Mouse (Mus musculus): ENCODE data around the gene Traf7. TPM values are rescaled to one million over a fixed set of nuclear protein-coding genes. Genes with fewer than 3 reads are reported as not detected.

Gene Traf7
- polyA plus RNA-seq (2015; fragmentation: Nextera tagmentation; extraction: Ambion mirVana), result 107 and 112 TPM in 2 replicates

DNA sequence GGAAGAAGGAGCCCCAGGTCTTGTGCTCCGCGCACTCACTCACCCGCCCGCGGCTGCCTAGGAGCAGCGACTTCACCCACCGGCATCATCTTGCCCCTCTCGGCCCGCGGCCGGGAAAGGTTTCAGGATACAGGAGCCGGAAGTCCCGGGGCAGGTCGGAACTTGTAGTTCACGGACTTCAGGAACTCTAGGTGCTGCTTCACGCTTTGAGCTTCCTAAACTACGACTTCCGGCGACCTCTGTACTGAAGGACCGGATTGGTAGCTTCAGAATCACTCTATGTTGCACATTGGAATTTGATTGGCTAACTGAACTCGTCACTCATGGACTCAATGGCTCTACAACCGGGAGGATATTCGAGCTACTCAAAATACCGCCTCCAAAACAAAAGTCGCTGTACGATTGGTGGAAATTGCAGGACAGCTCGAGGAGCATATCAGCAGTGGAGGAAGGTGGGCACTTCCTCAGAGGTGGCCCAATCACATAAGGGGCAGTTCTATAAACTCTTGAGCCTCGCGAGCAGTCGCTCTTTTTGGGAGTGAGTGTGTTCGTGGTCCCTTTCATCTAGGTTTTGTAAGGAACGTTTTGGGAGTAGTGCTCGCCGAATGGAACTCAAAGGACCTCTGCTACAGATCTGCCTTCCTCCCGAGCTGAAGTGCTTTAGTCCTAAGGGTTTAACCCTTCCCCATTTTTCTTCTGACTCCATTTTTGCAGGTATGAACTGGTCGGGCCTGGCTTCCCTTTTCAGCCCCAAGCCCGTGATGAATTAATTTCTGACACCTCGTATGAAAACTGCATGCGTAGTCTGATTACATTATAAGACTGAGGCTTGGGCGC is at the start of gene Traf7:
Gene Traf7, minus strand, starts transcription at position 216 of the 837 bp plus-strand sequence.
- Histone ChIP-seq H3K4me2 (replicated peaks) (peak within 1 kb of the TSS; percentile 71), H3K4me3 (peak within 1 kb of the TSS; percentile 93), H3K27ac (replicated peaks) (peak within 1 kb of the TSS; percentile 86), H3K4me1 (peaks cover 58% of the 10 kb centered on the region), H3K9me3 (no peaks in the 10 kb centered on the region), H3K36me3 (no peaks in the 10 kb centered on the region), H3K27me3 (no peaks in the 10 kb centered on the region), H3K9ac (replicated peaks) (peak within 1 kb of the TSS; percentile 97)
- peak; percentile 98 for ATAC-seq (replicated peaks)
- WGBS, result 0% methylated on average over 40 of the region's 40 CpGs

DNA sequence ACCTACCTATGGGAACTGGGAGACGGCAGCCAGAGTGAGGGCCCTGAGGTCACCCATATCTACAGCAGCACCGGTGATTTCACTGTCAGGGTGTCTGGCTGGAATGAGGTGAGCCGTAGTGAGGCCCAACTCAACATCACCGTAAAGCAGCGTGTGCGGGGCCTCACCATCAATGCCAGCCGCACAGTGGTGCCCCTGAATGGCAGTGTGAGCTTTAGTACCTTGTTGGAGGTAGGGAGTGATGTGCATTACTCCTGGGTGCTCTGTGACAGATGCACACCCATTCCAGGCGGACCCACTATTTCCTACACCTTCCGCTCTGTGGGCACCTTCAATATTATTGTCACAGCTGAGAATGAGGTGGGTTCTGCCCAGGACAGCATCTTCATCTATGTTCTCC is 46.1 kb upstream of the Traf7 start:
- Histone ChIP-seq H3K4me2 (replicated peaks) (no peak overlapping the region), H3K9me3 (no peaks in the 10 kb centered on the region), H3K4me3 (no peak overlapping the region), H3K27ac (replicated peaks) (no peak overlapping the region), H3K9ac (replicated peaks) (no peak overlapping the region), H3K36me3 (peaks cover 56% of the 10 kb centered on the region), H3K4me1 (no peaks in the 10 kb centered on the region), H3K27me3 (no peaks in the 10 kb centered on the region)
- 95% methylated on average over 9 of the region's 9 CpGs for WGBS
- no peak for ATAC-seq (replicated peaks)

DNA sequence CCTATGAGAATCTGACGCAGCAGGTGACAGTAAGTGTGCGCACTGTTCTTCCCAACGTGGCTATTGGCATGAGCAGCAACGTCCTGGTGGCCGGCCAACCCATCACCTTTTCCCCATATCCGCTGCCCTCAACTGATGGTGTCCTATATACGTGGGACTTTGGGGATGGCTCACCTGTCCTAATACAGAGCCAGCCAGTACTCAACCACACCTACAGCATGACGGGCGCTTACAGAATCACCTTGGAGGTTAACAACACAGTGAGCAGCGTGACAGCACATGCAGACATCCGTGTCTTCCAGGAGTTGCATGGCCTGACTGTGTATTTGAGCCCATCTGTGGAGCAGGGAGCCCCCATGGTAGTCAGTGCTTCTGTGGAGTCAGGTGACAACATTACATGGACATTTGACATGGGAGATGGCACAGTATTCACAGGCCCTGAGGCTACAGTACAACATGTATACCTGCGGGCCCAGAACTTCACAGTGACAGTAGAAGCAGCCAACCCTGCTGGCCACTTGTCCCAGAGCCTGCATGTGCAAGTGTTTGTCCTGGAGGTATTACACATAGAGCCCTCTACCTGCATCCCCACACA is 45.0 kb upstream of the Traf7 start:
- WGBS, result 95% methylated on average over 12 of the region's 12 CpGs
- H3K4me3 ChIP-seq, result no peak overlapping the region
- peaks cover 45% of the 10 kb centered on the region for H3K36me3 ChIP-seq
- no peaks in the 10 kb centered on the region for H3K9me3 ChIP-seq
- H3K4me1 ChIP-seq, result no peaks in the 10 kb centered on the region
- no peak for ATAC-seq (replicated peaks)
- no peak overlapping the region for H3K4me2 ChIP-seq (replicated peaks)
- H3K27ac ChIP-seq (replicated peaks), result no peak overlapping the region
- no peaks in the 10 kb centered on the region for H3K27me3 ChIP-seq
- H3K9ac ChIP-seq (replicated peaks), result no peak overlapping the region

DNA sequence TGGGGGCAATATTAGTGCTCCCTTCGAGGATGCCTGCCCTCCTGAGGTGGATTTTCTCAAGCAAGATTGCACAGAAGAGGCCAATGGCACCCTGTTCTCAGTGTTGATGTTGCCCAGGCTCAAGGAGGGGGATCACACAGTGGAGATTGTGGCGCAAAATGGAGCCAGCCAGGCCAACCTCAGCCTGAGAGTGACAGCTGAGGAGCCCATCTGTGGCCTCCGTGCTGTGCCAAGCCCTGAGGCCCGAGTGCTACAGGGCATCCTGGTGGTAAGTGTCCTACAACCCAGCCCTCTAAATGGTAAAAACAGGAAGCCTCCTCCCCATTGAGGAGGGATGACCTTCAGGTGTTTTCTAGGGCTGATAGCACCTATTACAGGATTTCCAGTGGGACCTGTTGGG is 42.1 kb upstream of the Traf7 start:
- H3K4me3 ChIP-seq, result no peak overlapping the region
- no peak for ATAC-seq (replicated peaks)
- H3K9ac ChIP-seq (replicated peaks), result no peak overlapping the region
- no peak overlapping the region for H3K27ac ChIP-seq (replicated peaks)
- H3K4me1 ChIP-seq, result no peaks in the 10 kb centered on the region
- H3K4me2 ChIP-seq (replicated peaks), result no peak overlapping the region
- H3K9me3 ChIP-seq, result no peaks in the 10 kb centered on the region
- peaks cover 33% of the 10 kb centered on the region for H3K36me3 ChIP-seq
- 86% methylated on average over 4 of the region's 4 CpGs for WGBS
- H3K27me3 ChIP-seq, result no peaks in the 10 kb centered on the region

DNA sequence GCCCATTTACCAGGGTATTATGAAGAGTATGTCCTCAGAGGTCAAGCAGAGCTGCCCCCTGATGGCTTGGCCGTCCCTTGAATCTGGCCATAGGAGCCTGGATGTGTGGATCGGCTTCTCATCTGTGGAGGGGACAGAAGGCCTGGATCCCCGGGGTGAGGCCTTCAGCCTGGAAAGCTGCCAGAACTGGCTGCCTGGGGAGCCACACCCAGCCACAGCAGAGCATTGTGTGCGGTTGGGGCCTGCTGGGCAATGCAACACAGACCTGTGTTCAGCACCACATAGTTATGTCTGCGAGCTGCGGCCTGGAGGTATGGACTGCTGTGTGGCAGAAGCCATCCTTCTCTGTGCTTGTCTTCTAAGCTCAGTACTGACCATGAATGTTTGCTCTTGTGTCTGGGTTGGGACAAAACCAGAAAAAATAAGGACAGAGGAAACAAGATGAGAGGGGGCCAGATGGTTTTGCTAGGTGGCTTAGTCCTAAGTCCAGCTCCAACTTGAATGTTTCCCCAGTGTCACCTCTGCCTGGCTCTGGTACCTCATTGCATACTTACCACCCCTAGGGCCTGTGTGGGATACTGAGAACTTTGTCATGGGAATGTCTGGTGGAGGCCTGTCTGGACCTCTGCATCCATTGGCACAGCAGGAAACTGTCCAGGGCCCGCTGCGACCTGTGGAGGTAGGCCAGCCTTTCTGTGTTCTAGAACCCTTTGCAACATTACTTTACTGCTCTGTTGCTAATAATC is 39.5 kb upstream of the Traf7 start:
- no peak overlapping the region for H3K27ac ChIP-seq (replicated peaks)
- H3K4me3 ChIP-seq, result no peak overlapping the region
- H3K36me3 ChIP-seq, result peaks cover 23% of the 10 kb centered on the region
- no peaks in the 10 kb centered on the region for H3K9me3 ChIP-seq
- no peaks in the 10 kb centered on the region for H3K27me3 ChIP-seq
- WGBS, result 71% methylated on average over 8 of the region's 8 CpGs
- ATAC-seq (replicated peaks), result no peak
- no peak overlapping the region for H3K9ac ChIP-seq (replicated peaks)
- H3K4me1 ChIP-seq, result no peaks in the 10 kb centered on the region
- H3K4me2 ChIP-seq (replicated peaks), result no peak overlapping the region

DNA sequence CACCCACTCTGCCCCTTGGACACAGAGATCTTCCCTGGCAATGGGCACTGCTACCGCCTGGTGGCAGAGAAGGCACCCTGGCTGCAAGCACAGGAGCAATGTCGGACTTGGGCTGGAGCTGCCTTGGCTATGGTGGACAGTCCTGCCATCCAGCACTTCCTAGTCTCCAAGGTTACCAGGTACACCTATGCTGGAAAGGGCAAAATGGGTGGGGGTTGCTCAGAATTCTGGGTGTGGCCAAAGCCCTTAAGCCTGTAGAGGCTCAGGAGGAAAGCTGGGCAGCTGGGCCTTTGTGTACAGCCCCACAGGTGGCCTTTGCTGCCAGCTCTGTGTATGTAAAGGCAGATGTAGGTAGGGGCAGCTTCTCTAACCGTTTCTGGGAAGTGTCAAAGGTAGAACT is 38.1 kb upstream of the Traf7 start:
- Histone ChIP-seq H3K4me3 (no peak overlapping the region), H3K9me3 (no peaks in the 10 kb centered on the region), H3K36me3 (peaks cover 11% of the 10 kb centered on the region), H3K4me1 (no peaks in the 10 kb centered on the region), H3K9ac (replicated peaks) (no peak overlapping the region), H3K27me3 (no peaks in the 10 kb centered on the region), H3K4me2 (replicated peaks) (no peak overlapping the region), H3K27ac (replicated peaks) (no peak overlapping the region)
- 67% methylated on average over 3 of the region's 3 CpGs for WGBS
- no peak for ATAC-seq (replicated peaks)

DNA sequence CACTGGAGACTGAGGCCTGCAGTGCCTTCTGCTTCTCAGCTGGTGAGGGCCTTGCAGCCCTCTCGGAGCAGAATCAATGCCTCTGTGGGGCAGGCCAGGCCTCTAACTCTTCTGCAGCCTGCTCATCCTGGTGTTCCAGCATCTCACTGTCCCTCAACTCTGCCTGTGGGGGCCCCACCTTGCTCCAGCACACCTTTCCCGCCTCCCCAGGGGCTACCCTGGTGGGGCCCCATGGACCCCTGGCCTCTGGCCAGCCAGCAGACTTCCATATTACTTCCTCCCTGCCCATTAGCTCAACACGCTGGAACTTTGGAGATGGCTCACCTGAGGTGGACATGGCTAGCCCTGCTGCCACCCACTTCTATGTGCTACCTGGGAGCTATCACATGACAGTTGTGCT is 37.4 kb upstream of the Traf7 start:
- no peak overlapping the region for H3K4me2 ChIP-seq (replicated peaks)
- 90% methylated on average over 3 of the region's 3 CpGs for WGBS
- no peak overlapping the region for H3K9ac ChIP-seq (replicated peaks)
- H3K27me3 ChIP-seq, result no peaks in the 10 kb centered on the region
- no peak overlapping the region for H3K4me3 ChIP-seq
- no peak for ATAC-seq (replicated peaks)
- no peaks in the 10 kb centered on the region for H3K4me1 ChIP-seq
- H3K36me3 ChIP-seq, result peaks cover 5% of the 10 kb centered on the region
- no peaks in the 10 kb centered on the region for H3K9me3 ChIP-seq
- H3K27ac ChIP-seq (replicated peaks), result no peak overlapping the region

DNA sequence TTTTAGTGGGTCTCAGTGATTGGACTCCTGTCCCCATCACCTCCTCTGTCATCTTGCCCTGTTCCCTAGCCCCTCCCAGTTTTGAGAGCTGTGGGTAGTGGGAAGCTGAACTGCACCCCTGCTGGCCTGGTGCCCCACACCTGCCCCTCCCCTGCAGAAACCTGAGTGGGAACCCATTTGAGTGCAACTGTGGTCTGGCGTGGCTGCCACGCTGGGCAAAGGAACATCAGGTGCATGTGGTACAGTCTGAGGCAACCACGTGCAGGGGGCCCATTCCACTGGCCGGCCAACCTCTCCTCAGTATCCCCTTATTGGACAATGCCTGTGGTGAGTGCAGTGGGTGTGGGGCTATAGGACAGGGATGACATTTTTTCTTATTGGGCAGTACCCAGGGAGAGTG is 36.7 kb upstream of the Traf7 start:
- 88% methylated on average over 4 of the region's 4 CpGs for WGBS
- no peak for ATAC-seq (replicated peaks)
- no peaks in the 10 kb centered on the region; the same call in 1 of the 2 replicates for H3K36me3 ChIP-seq

DNA sequence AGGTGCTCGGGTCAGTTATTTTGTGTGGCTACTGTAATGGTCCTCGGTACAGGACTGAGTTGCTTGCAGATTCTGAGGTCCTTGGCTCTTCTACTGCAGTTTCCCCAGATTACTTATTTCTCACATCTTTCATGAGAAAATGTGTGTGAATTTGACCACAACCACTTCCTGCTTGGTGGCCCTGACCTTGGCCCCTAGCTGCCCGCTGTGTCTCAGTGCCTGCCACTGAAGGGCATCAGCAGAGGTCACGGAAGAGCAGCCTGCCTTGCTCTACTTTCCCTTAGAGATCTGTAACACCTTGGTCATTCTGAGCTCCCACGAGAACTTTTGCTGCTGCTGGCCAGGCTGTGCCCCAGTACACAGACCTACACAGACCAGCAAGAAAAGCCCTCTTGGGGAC is 35.9 kb upstream of the Traf7 start:
- no peaks in the 10 kb centered on the region for H3K36me3 ChIP-seq
- WGBS, result 90% methylated on average over 5 of the region's 5 CpGs
- H3K9me3 ChIP-seq, result no peaks in the 10 kb centered on the region
- H3K4me3 ChIP-seq, result no peak overlapping the region
- H3K9ac ChIP-seq (replicated peaks), result no peak overlapping the region
- no peaks in the 10 kb centered on the region for H3K27me3 ChIP-seq
- H3K4me2 ChIP-seq (replicated peaks), result no peak overlapping the region
- peaks cover 8% of the 10 kb centered on the region for H3K4me1 ChIP-seq
- H3K27ac ChIP-seq (replicated peaks), result no peak overlapping the region
- ATAC-seq (replicated peaks), result no peak

More for the DNA sequence above, 36.7 kb upstream of the Traf7 start:
- Histone ChIP-seq H3K9me3 (no peaks in the 10 kb centered on the region), H3K9ac (replicated peaks) (no peak overlapping the region), H3K4me2 (replicated peaks) (no peak overlapping the region), H3K27me3 (no peaks in the 10 kb centered on the region), H3K27ac (replicated peaks) (no peak overlapping the region), H3K4me3 (no peak overlapping the region), H3K4me1 (peaks cover under 1% of the 10 kb centered on the region; the same call in 1 of the 2 replicates)

DNA sequence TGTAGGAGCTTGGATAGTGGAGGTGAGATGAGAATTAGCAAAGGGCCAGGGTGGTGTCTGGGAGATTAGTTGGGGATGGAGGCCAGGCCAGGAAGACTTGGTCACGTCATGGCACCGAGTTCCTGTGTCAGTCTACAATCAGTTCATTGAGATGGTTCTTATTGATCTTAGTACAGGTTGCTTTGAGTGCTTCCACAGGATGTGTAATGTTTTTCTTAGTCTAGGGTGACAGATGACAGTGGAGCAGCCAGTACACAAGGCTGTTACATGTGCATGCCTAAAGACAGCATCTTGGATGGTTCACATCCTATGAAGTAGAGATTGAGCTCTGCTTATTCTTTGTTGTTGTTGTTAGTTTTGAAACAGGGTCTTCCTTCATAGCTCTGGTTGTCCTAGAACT is 33.9 kb upstream of the Traf7 start:
- H3K4me3 ChIP-seq, result no peak overlapping the region
- no peak overlapping the region for H3K9ac ChIP-seq (replicated peaks)
- H3K4me1 ChIP-seq, result peaks cover 17% of the 10 kb centered on the region
- H3K27me3 ChIP-seq, result no peaks in the 10 kb centered on the region
- H3K4me2 ChIP-seq (replicated peaks), result no peak overlapping the region
- 94% methylated on average over 2 of the region's 2 CpGs for WGBS
- H3K9me3 ChIP-seq, result no peaks in the 10 kb centered on the region
- H3K36me3 ChIP-seq, result no peaks in the 10 kb centered on the region
- no peak overlapping the region for H3K27ac ChIP-seq (replicated peaks)
- no peak for ATAC-seq (replicated peaks)

DNA sequence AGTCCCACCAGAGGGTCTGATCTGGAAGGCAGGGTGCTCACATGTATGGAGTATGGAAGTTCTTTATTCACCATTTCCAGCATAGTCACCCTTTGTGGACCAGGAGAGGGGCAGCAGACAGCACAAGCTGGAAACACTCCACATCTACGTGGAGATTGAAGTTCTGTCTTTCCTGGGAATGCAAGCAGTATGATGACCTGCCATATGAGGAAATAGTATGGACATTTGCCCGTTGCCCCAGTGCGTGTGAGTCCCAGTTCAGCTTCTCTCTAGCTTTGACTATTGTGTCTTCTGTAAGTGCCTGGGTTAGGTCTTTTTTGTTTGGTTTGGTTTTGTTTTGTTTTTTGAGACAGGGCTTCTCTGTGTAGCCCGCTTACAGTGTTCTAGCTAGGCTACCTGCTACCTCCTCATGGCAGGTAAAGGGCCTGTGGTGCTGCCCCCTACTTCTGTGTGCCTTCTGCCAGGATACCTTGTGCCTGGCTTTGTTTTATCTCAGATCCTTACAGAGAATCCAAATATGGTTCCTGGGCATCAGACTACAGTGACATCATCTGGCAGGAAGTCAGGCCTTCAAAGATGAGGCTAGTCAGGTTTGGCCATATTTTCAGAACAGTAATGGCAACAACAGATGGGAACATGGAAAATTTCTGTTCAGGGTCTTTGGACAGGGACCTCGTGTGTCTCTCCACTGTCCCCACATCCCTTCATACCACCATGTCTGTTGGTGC is 32.7 kb upstream of the Traf7 start:
- no peak overlapping the region for H3K27ac ChIP-seq (replicated peaks)
- H3K4me1 ChIP-seq, result peaks cover 17% of the 10 kb centered on the region
- no peak overlapping the region for H3K9ac ChIP-seq (replicated peaks)
- H3K9me3 ChIP-seq, result no peaks in the 10 kb centered on the region
- H3K4me3 ChIP-seq, result no peak overlapping the region
- H3K36me3 ChIP-seq, result no peaks in the 10 kb centered on the region
- ATAC-seq (replicated peaks), result no peak
- H3K27me3 ChIP-seq, result no peaks in the 10 kb centered on the region
- 95% methylated on average over 5 of the region's 5 CpGs for WGBS
- H3K4me2 ChIP-seq (replicated peaks), result no peak overlapping the region

DNA sequence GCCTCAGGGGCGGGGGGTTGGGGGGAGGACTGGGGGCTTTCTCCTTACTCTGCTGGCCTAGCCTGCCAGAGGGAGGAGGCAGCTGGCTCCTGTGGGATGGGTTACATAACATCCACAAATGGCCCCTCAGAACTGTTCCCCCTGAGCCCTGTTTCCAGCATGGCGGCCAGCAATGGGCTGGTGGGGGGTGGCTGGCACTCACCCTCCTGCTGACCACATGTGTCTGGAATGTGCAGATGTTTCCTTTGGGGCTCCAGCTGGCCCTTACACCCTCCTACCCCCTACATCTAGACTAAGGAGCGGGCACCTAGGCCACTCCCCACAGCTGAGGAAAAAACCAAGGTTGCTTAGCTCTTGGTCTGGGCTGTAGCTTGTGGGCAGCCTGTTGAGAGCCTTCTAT is 31.4 kb upstream of the Traf7 start:
- no peaks in the 10 kb centered on the region for H3K36me3 ChIP-seq
- H3K9me3 ChIP-seq, result no peaks in the 10 kb centered on the region
- no peak overlapping the region for H3K9ac ChIP-seq (replicated peaks)
- H3K4me1 ChIP-seq, result peaks cover 17% of the 10 kb centered on the region
- 33% methylated on average over 3 of the region's 3 CpGs for WGBS
- peak overlapping the region; percentile 79 for H3K27ac ChIP-seq (replicated peaks)
- no peak overlapping the region for H3K4me2 ChIP-seq (replicated peaks)
- H3K4me3 ChIP-seq, result no peak overlapping the region
- ATAC-seq (replicated peaks), result peak; percentile 64
- no peaks in the 10 kb centered on the region for H3K27me3 ChIP-seq
